Mouse (Mus musculus) lung, embryonic 15.5 days (tissue): ENCODE data around the gene Smap2. TPM values are rescaled to one million over a fixed set of nuclear protein-coding genes. Genes with fewer than 3 reads are reported as not detected.
"Not testable (repeated sequence)": the region's sequence is repeated elsewhere in the genome, so short reads cannot be mapped to it uniquely, and the experiment has no call there.

ENCODE experiments used
- ATAC-seq: fragments of 200-750 bp; cut with Nextera tagmentation; 2 replicates; pipeline ENCODE4 v1.8.0; 2017; ENCODE audit warnings: moderate number of reproducible peaks, borderline replicate concordance; ENCODE audit not compliant: low FRiP score, low TSS enrichment; ENCODE audit errors: extremely low read depth
- H3K27ac ChIP-seq: fragments of 300-500 bp; sonication (generic); 2 replicates; pipeline ENCODE4 v1.5.1; 2015; ENCODE audit warnings: moderate library complexity, mild to moderate bottlenecking, inconsistent platforms
- H3K27me3 ChIP-seq: fragments of 300-500 bp; sonication (generic); 2 replicates; pipeline ENCODE4 v1.6.1; 2015; ENCODE audit warnings: inconsistent platforms
- H3K36me3 ChIP-seq: fragments of 300-500 bp; sonication (generic); 2 replicates; pipeline ENCODE4 v1.6.1; 2015; ENCODE audit warnings: inconsistent platforms
- H3K4me1 ChIP-seq: fragments of 300-500 bp; sonication (generic); 2 replicates; pipeline ENCODE4 v1.6.1; 2015; ENCODE audit warnings: inconsistent platforms
- H3K4me2 ChIP-seq: fragments of 300-500 bp; sonication (generic); 2 replicates; pipeline ENCODE4 v1.6.1; 2015; ENCODE audit warnings: inconsistent platforms, mild to moderate bottlenecking, moderate library complexity
- H3K4me3 ChIP-seq: fragments of 300-500 bp; sonication (generic); 2 replicates; pipeline ENCODE4 v1.5.1; 2015; ENCODE audit warnings: mild to moderate bottlenecking, inconsistent platforms
- H3K9ac ChIP-seq: fragments of 300-500 bp; sonication (generic); 2 replicates; pipeline ENCODE4 v1.6.1; 2015; ENCODE audit warnings: inconsistent platforms
- H3K9me3 ChIP-seq: fragments of 300-500 bp; sonication (generic); 2 replicates; pipeline ENCODE4 v1.6.1; 2016; ENCODE audit warnings: inconsistent platforms
- WGBS: fragments of 180-500 bp; shearing (Covaris S2); methylation state at CpG from one replicate; pipeline ENCODE4 v1.1.7; 2015; 5-methylcytosine and 5-hydroxymethylcytosine counted together
- polyA plus RNA-seq: library from polyadenylated mRNA; unstranded; fragments of >200 nt; fragmentation: Nextera tagmentation; extraction: Ambion mirVana; gene quantifications from 2 replicates; pipeline ENCODE4 v1.2.1, GENCODE M21; 2015

Smap2 gene
- polyA plus RNA-seq: 14.3 and 14.5 TPM in 2 replicates

GRCm38 (mm10) chr4:121016928-121017657 lies at the start of gene Smap2:
Gene Smap2 (minus strand): TSS chr4:121017247.
- peak within 1 kb of the TSS; percentile 82 for H3K9ac ChIP-seq
- peak within 1 kb of the TSS; percentile 95 for H3K4me2 ChIP-seq
- peak; percentile 98 for ATAC-seq
- H3K4me1 ChIP-seq: peaks cover 15% of the 10 kb centered on the region
- WGBS: under 1% methylated on average over 47 of the region's 48 CpGs
- H3K4me3 ChIP-seq: peak within 1 kb of the TSS; percentile 82
- H3K27ac ChIP-seq: peak within 1 kb of the TSS; percentile 64
- no peaks in the 10 kb centered on the region for H3K27me3 ChIP-seq
- no peaks in the 10 kb centered on the region for H3K9me3 ChIP-seq
- no peaks in the 10 kb centered on the region for H3K36me3 ChIP-seq

GRCm38 (mm10) chr4:121065336-121065735 lies 48.3 kb upstream of the Smap2 start:
- H3K4me1 ChIP-seq: no peaks in the 10 kb centered on the region
- H3K36me3 ChIP-seq: peaks cover 41% of the 10 kb centered on the region
- ATAC-seq: no peak
- no peak overlapping the region for H3K4me2 ChIP-seq
- no peak overlapping the region for H3K27ac ChIP-seq
- WGBS: 64% methylated on average over 2 of the region's 2 CpGs
- no peaks in the 10 kb centered on the region for H3K27me3 ChIP-seq
- H3K9me3 ChIP-seq: no peaks in the 10 kb centered on the region
- no peak overlapping the region for H3K4me3 ChIP-seq
- no peak overlapping the region for H3K9ac ChIP-seq

DNA sequence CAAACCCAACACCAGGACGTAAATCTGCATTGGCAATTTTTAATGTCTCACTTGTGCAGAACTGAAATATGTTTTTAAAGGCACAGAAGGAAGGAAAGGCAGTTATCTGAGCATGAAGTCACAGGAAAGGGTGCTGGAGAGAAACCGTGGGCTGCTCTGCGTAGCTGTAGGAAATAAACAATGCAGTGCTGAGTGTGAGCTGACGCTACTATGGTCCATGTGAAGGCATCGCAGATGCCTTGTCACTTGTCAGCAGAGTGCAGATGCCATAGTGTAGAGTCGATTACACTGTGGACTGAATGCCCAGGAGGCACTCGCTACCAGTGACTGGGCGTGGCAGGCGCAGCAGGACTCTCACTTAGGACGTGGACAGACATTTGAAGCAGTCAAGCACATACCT lies 42.2 kb upstream of the Smap2 start:
- 79% methylated on average over 10 of the region's 10 CpGs for WGBS
- H3K9ac ChIP-seq, H3K27ac ChIP-seq, H3K4me2 ChIP-seq, ATAC-seq, H3K9me3 ChIP-seq, H3K4me3 ChIP-seq, H3K27me3 ChIP-seq, H3K4me1 ChIP-seq: not testable (repeated sequence)
- H3K36me3 ChIP-seq: peaks cover 24% of the 10 kb centered on the region

- 45% methylated on average over 2 of the region's 2 CpGs for WGBS
- Histone ChIP-seq H3K4me3 (no peak overlapping the region), H3K9me3 (no peaks in the 10 kb centered on the region), H3K27ac (no peak overlapping the region), H3K36me3 (peaks cover 18% of the 10 kb centered on the region), H3K27me3 (peaks cover 4% of the 10 kb centered on the region; the same call in 1 of the 2 replicates), H3K4me2 (no peak overlapping the region), H3K4me1 (peaks cover 7% of the 10 kb centered on the region), H3K9ac (no peak overlapping the region)
- no peak for ATAC-seq
Measured at GRCm38 (mm10) chr4:121057032-121057431, 40.0 kb upstream of the Smap2 start.

GRCm38 (mm10) chr4:121056342-121056741 lies 39.3 kb upstream of the Smap2 start:
- no peaks in the 10 kb centered on the region for H3K9me3 ChIP-seq
- no peak overlapping the region for H3K9ac ChIP-seq
- peaks cover 4% of the 10 kb centered on the region; the same call in 1 of the 2 replicates for H3K27me3 ChIP-seq
- H3K36me3 ChIP-seq: peaks cover 18% of the 10 kb centered on the region
- no peak for ATAC-seq
- H3K4me3 ChIP-seq: no peak overlapping the region
- H3K4me2 ChIP-seq: no peak overlapping the region
- WGBS: 48% methylated on average over 3 of the region's 3 CpGs
- H3K27ac ChIP-seq: no peak overlapping the region
- peaks cover 7% of the 10 kb centered on the region for H3K4me1 ChIP-seq

DNA sequence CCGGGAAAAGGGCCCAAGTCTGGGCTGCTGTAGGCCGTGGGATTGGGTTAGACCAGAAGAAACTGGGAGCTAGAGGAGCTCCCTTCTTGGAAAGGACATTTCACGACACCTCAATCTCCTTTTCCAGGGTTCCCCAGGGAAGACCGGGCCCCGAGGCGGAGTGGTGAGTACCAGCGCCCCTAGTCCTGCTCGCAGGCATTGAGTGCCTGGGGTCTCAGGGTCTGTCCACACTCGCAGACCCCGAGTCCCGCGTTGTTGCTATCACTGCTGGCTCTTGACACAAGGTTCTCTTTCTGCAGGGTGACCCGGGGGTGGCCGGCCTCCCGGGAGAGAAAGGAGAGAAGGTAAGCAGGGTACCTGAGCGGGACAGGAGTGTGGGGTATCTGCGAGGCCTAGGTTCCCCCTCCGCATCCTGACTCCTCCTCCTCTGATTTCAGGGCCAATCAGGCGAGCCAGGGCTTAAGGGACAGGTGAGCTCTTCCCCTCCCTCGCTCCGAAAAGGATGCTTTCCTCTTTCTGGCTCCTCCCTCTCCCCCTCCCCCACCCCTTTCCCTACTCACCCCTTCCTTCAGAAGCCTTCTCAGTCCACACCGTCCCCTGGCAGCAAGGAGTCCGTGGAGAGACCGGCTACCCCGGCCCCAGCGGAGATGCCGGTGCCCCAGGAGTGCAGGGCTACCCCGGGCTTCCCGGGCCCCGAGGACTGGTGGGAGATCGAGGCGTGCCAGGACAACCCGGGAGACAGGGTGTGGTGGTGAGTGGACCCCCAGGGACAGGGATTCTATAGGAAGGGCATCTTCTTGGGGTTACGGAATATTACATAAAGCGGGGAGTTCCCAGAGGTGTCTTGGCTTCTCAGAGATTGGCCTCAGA lies 35.6 kb upstream of the Smap2 start:
- Histone ChIP-seq H3K4me1 (peaks cover 7% of the 10 kb centered on the region), H3K27me3 (peaks cover 4% of the 10 kb centered on the region; the same call in 1 of the 2 replicates), H3K4me2 (peak overlapping the region; percentile 43), H3K27ac (no peak overlapping the region), H3K9ac (no peak overlapping the region), H3K36me3 (no peaks in the 10 kb centered on the region), H3K4me3 (0 out of 2 replicates have a peak overlapping the region, but pooled peaks have one; percentile 5), H3K9me3 (no peaks in the 10 kb centered on the region)
- 13% methylated on average over 35 of the region's 35 CpGs for WGBS
- ATAC-seq: no peak; the same call in 1 of the 2 replicates

GRCm38 (mm10) chr4:121051863-121052262 lies 34.8 kb upstream of the Smap2 start:
- ATAC-seq: no peak
- WGBS: 43% methylated on average over 4 of the region's 4 CpGs
- Histone ChIP-seq H3K36me3 (no peaks in the 10 kb centered on the region), H3K4me1 (peaks cover 7% of the 10 kb centered on the region), H3K27me3 (peaks cover 4% of the 10 kb centered on the region; the same call in 1 of the 2 replicates), H3K9me3 (no peaks in the 10 kb centered on the region), H3K4me3 (no peak overlapping the region), H3K9ac (no peak overlapping the region), H3K4me2 (no peak overlapping the region), H3K27ac (no peak overlapping the region)

DNA sequence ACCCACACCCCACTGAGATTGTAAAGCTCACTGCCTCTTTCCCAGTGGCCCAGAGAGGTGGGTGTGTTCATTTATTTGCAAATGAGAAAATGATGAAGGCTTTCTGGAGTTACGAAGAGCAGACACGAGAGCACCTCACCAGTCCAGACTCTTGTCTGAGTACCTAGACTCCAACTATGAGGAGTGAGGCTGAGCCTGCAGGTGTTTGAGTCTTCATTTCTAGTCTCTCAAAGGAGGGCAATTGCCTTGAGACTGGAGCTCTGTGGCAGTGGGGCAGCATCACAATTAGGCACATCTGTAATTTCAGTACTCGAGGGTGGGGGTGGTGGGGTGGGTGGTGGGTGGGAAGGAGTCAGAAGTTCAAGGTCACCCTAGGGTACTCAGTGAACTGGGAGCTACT lies 25.9 kb upstream of the Smap2 start:
- Histone ChIP-seq H3K9ac (no peak overlapping the region), H3K27me3 (peaks cover 22% of the 10 kb centered on the region), H3K36me3 (no peaks in the 10 kb centered on the region), H3K4me1 (peaks cover 28% of the 10 kb centered on the region), H3K9me3 (no peaks in the 10 kb centered on the region), H3K27ac (no peak overlapping the region), H3K4me2 (no peak overlapping the region), H3K4me3 (no peak overlapping the region)
- 73% methylated on average over 3 of the region's 3 CpGs for WGBS
- ATAC-seq: no peak

DNA sequence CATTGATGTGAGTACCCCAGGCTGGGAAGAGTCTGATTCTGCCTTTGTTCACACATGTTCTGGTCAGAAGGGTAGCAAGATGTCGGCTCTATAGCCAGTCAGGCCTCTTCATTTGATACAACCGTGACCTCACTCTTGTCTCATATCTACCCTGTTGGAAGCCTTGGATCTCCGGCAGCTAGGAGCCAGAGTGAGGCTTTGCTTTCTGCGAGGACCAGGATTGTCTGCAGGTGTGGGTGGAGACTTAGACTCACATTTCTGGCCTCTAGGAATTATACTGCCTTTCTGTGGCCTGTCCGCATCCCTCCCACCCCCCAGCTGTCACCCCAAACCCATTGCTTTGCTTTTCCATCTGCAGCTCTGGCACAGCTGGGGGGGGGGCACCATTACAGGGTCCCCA lies 25.4 kb upstream of the Smap2 start:
- H3K4me3 ChIP-seq: no peak overlapping the region
- H3K9me3 ChIP-seq: no peaks in the 10 kb centered on the region
- no peak overlapping the region for H3K9ac ChIP-seq
- no peaks in the 10 kb centered on the region for H3K36me3 ChIP-seq
- peaks cover 24% of the 10 kb centered on the region for H3K27me3 ChIP-seq
- H3K4me2 ChIP-seq: no peak overlapping the region
- no peak for ATAC-seq
- H3K4me1 ChIP-seq: peaks cover 28% of the 10 kb centered on the region
- 69% methylated on average over 5 of the region's 5 CpGs for WGBS
- no peak overlapping the region for H3K27ac ChIP-seq

DNA sequence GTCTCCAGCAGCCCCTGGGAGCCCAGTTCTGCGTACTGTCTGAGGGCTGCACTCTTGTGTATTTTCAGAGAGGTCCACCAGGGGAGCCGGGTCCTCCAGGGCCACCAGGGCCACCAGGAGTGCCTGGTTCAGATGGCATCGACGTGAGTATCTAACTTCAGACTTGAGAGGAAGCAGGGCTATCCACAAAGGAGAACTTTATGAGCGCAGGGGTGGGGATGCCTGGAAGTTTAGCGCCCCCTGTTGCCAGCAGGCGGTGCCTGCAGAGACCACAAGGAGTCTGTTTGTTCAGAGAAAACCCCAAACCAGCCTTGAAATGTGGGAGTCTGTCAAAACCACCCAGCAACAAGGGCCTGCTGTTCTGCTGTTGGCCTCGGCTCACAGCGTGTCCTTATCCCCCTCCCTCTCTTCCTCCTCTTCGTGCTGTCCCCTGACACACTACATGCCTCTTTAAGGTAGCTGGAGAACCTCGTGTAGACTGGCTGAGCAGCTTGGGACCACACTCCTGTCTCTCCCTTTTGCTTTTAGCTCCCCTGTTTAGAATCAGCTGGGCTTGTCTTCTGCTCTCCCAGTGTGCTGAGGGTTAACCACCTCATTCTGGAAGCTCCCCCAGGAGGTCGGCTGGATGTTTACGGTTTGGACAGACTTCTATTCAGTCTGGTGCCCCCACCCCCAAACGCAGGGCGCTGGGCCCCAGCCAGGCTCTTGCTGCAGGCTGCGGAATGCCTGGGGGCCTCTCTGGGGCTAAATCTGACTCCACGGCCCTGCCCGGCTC lies 24.0 kb upstream of the Smap2 start:
- WGBS: 6% methylated on average over 18 of the region's 18 CpGs
- H3K27me3 ChIP-seq: peaks cover 24% of the 10 kb centered on the region
- peaks cover 28% of the 10 kb centered on the region for H3K4me1 ChIP-seq
- ATAC-seq: peak; percentile 86
- H3K4me3 ChIP-seq: no peak overlapping the region
- H3K9ac ChIP-seq: peak overlapping the region; percentile 8; the same call in 1 of the 2 replicates
- H3K4me2 ChIP-seq: peak overlapping the region; percentile 32
- no peaks in the 10 kb centered on the region for H3K36me3 ChIP-seq
- H3K27ac ChIP-seq: peak overlapping the region; percentile 76
- no peaks in the 10 kb centered on the region for H3K9me3 ChIP-seq

DNA sequence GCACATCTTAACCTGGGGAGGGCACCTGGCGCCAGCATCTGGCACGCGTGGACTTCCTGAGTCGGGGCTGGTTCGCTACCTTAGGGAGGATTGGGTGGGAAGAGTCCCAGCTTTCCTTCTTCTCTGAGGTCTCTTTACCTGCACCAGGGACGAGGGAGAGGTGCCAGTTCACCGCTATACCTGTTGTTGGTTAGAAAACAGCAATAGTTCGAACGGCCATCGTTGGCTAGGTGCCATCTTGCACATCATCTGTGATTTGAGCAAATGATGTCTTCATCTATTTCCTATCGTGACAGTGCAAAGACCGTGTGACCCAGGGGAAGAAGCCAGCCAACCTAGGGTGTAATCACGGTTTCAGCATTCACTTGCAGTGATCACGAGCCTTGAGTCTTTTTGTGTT lies 23.3 kb upstream of the Smap2 start:
- H3K9me3 ChIP-seq: no peaks in the 10 kb centered on the region
- H3K4me1 ChIP-seq: peaks cover 28% of the 10 kb centered on the region
- no peaks in the 10 kb centered on the region for H3K36me3 ChIP-seq
- no peak overlapping the region for H3K27ac ChIP-seq
- WGBS: 61% methylated on average over 14 of the region's 14 CpGs
- peak overlapping the region; percentile 43 for H3K4me3 ChIP-seq
- no peak overlapping the region for H3K9ac ChIP-seq
- peak overlapping the region; percentile 77 for H3K4me2 ChIP-seq
- peaks cover 24% of the 10 kb centered on the region for H3K27me3 ChIP-seq
- no peak for ATAC-seq
